Mouse (Mus musculus) frontal cortex, adult 2 months (tissue): ENCODE data around the gene Itga8. TPM values are rescaled to one million over a fixed set of nuclear protein-coding genes. Genes with fewer than 3 reads are reported as not detected.

Source experiments
- DNase-seq, 2 experiments: peaks; one replicate each; pipeline ENCODE4 v3.0.0; 2022; ENCODE audit warnings: low spot score in 1 of 2; ENCODE audit errors: extremely low spot score in 1 of 2
- polyA plus RNA-seq: library from polyadenylated mRNA; depleted of rRNA; stranded (reverse); fragments of >200 nt; gene quantifications from 2 replicates; pipeline ENCODE4 v1.2.3, GENCODE M21; 2012

Itga8 gene
- polyA plus RNA-seq, 1 experiment = 7.5 TPM

DNA sequence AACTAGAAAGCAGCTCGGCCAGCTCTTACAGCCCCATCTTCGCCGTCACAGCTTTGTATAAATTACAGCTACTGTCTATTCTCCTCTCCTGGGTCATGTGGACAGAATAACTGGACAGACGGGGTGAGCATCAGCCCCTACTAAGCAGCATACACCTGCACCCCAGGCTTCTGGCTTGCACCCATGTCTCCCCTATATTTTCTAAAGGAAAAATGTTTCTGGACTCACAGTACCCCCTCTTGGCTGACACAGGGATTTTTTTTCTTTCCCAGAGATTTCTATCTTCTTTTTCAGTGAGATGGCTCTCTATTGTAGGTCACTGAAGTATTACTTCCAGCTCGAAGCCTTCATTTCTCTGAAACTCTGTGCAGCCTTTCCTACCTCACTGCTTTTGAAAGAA lies 4.4 kb downstream of the Itga8 start:
- no peak for DNase-seq

DNA sequence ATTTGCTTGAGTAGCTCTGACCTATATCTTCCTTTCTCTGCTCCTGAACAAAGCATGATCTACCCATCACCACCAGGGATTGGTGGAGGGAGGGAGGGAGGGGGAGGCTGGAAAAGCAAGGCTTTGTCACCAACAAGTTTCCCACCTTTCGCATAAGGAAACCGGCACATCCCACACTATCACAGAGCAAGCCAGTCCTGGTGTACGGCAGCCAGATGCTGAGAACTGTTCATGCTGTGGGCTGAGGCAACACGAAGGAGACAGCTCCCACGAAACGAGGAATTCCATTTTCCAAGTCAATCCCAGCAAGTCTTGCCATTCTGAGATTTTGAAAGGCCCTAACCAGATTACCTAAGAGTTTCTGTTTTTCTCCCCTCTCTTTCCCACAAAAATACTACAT lies 6.6 kb downstream of the Itga8 start:
- DNase-seq = peak; percentile 59 to 79

DNA sequence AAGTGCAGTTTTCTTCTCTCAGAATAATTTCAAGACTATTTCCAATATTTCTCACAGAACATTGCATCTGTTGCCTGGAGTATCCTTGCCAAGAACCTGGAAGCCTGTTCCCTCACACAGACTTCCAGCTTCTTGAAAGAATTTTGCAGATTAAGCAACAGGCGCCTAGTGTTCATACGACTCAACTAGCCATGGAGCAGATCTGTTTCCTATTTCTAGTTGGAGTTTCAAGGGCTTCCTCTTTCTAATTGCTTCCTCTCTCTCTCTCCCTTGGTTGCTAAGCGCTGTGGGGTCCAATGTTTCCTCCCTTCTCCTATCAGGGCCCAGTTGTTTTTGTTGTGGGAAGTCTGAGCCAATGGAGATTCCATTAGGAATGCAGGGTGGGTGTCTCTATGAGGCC lies 7.7 kb downstream of the Itga8 start:
- peak in 1 of 2 experiments; percentile 60 for DNase-seq

DNA sequence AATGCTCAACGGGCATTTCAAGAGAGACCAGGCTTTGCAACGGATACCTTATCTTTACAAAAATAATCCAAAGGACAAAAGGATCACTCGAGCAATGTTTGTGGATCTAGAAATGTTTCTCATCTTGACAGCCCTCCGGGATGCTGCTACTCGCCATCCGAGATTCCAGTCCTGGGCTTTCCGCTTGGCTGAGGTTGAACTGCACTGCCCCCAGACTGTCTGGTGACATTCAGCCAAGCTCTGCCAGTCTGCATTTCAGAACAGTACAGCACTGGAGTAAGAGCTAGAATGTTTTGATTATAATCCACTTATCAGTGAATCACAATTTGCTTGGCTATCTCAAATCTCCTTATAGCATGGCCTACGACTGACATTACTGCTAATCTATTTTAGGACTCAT lies 8.3 kb downstream of the Itga8 start:
- DNase-seq = no peak

DNA sequence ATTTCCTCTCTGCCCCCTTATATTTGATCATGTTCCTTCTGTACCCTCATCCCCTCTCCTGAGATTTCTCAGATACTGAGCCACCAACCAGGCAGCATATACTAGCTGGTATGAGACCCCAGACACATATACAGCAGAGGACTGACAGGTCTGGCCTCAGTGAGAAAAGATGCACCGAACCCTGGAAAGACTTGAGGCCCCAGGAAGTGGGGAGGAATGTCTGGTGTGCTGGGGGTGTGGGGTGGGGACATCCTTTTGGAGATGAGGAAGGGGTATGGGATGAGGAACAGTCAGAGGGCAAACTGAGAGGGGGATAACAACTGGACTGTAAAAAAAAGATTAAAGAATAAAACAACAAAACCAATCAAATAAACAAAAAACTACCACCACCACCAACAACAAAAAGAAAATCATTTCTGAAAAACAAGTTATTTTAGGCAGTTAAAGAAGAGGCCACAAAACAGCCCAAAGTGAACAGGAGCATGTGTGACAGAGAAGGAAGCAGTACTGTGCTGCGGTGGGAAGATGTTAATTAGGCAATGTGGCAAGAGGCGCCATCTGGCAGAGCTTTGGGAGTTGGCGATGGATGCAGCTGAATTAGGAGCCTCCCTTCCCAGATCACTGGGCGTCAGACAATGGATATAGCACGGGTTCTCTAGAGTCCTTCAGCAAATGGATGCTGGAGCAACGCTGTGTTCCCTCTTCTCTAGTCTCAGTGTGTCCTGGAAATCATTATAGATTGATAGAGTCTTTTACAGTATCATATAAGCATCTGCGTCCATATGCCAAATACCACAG lies 9.5 kb downstream of the Itga8 start:
- DNase-seq = peak; percentile 85 to 90

DNA sequence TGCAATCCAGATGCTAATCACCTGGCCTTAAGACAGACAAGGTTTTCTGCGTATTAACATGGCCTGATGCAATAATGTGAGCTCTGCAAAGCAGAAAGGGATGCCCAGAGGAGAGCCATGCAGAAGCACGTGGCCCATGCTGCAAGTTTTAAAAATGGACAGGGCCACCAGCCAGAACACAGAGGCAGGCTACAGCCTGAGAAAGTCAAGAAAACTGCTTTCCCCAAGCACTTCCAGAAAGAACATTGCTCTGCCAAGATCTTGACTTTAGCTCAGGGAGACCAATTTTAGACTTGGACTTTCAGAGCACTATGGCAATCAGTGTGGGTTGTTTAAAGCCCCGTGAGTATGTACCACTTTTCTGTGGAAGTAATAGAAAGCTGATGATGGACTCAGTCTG lies 11.5 kb downstream of the Itga8 start:
- DNase-seq = no peak

DNA sequence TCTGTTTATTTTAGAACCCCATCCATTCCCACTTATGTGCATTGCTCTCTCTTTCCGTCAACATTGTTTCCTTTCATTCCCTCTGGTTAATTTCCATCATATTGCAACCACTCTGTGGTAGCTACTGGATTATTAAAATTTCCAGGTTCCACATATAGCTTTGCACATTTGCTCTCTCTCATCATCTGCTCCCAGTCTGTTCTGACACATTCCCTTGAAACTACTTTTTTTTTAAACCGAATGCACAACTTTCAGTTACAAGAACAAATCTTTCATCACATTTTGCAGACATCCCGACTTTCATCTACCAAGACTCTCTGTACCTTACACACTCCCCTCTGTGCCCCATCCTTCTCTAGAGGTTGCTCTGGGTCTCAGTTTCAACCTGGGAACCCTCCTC lies 13.9 kb downstream of the Itga8 start:
- no peak for DNase-seq

DNA sequence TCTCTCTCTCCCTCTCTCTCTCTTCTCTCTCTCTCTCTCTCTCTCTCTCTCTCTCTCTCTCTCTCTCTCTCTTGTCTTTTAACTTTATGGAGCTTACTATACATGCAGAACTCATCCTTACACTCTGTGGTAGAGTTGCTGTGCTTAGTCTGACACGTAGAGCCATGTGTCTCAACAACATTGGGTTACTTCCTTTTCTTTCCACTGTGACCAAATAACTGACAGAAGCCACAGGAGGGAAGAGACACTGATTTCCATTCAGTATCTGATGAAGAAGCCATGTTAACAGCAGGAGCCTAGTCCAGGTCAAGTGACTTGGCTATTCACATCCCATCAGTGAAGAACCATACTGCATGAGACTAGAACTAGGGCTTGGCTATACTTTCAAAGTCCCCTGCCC lies 21.1 kb downstream of the Itga8 start:
- no peak for DNase-seq

DNA sequence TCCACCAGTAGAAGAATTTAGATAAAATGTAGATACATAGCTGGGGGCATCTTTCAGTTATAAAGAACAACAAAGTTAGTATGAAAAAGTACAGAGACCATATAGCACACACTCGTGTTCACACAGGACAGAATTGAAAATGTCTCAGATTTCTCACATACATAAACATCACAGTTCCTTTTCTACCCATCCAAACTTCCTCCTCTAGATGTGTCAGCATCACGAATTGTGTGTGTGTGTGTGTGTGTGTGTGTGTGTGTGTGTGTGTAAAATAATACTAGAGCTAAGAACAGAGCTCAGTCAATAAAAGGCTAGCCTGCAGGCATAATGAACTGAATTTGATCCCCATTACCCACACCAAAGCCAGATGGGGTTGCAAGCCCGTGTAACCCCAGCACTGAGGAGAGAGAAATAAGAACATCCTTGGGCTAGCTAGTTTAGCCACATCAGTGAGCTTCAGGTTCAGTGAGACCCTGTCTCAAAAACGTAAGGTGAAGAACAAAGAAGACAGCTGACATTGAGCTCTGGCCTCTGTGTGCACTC lies 22.6 kb downstream of the Itga8 start:
- no peak for DNase-seq

DNA sequence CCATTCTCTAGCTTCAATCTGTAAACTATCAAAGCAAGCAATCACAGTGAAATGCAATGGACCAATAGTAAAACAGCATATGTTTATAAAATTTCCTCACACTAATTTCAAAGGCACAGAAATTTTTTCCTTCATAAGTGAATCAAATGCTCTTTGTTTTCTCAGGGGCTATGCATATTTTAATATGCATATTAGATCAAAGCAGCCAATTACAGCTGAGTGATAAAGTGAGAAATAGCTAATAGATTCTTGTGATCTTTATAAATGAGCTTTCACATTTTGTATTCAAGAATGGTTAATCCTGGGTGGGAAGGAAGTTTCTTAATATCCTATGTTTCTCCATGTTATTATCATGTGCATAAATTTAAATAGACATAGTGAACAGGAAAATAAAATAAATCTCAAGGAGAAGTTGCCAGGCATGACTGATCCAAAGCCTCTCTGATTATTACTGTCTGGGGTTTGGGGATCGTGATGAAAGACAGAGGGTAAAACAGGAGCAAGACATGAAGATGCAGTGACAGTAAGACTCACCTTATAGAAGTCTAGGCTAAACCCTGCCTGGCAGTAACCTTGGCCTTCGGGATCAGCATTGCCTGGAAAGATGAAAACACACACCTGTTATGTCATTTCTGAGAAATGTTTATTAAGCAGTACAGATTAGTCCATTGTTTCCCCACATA lies 44.9 kb downstream of the Itga8 start:
- no peak for DNase-seq

DNA sequence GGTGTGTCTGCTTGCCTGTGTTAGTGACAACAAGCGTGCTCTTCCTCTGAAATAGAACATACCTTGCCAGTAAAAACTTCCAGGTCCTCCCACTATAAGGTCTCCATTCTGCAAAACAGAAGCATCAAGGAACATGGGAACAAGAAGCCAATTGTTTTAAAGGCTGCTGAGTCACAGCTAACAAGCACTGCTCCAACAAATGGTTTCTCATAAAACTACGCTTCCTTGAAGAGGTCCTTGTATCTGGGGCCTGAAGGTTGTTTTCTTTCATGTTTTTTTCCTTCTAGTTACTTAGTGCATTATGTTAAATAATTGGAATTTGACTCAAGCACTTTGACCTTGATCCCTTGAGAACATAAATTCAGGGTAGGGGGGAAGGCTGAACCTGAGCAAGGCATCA lies 45.8 kb downstream of the Itga8 start:
- DNase-seq = no peak

DNA sequence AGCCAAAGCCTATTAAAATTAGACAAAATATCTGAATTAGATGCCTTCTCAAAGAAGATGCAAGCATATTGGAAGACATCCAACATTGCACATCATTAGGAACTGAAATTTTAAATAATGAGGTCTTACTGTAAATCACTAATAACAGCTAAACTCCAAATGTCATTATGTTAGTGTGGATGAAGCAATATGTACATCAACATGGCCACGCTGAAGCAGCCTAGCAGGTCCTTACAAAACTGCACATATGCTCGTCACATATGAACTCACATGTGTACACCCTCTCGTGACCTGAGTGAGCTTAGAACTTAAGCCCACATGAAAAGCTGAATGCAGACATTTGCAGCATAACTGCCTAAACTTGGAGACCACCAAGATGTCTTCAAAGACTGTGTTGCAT lies 66.4 kb downstream of the Itga8 start:
- no peak for DNase-seq

DNA sequence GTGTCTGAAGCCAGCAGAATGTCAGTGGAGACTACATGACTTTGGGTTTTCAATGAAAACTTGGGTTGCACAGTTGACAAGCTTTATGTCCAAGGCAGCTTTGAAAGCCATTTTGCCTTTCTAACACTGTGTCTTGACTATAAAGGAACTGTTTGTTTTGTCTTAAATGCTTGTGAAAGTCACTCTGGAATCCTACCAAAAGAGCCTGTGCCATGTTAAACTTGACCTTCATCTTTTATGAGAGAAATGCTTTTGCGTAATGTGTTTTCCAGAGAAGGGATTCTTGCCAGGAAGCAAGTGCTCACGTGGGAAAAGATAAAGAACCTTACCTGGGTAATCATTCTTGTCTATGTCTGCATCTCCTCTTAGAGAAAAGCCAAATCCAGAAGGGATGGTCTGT lies 72.0 kb downstream of the Itga8 start:
- DNase-seq = no peak

DNA sequence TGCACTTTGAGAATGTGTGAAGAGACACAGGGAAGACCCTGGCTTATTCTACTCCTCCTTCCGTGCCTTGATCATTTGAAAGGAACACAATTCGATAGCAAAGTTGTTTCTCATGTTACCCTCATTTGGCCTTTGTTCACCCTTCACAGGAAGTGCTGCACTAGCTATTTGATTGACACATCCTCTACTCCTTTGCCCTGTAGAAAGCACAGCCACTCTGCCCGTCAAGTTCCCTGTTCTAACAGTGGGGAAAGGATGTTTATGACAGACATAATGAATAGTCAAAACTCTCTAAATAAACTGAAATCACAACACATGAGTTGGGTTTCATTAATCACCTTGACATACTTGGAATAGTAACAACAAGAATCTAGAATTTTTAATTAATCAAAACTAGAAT lies 73.4 kb downstream of the Itga8 start:
- no peak for DNase-seq

DNA sequence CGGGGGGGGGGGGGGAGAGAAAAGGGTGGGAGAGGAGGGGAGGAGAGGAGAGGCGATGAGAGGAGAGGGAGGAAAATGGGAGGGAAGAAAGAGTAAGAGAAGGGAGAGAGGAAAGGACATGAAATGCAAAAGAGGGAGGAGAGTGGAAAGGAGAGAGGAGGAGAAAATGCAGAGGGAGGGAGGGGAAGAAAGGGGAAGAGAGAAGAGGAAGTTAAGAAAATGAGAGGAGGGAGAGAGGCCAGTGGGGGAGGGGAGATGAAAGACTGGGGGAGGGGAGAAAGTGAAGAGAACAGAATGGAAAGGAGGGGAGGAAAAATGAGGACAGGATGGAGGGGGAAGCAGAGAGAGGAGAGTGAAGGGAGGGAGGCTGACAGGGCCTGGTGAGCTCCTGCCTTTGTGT lies 74.5 kb downstream of the Itga8 start:
- DNase-seq = no peak

DNA sequence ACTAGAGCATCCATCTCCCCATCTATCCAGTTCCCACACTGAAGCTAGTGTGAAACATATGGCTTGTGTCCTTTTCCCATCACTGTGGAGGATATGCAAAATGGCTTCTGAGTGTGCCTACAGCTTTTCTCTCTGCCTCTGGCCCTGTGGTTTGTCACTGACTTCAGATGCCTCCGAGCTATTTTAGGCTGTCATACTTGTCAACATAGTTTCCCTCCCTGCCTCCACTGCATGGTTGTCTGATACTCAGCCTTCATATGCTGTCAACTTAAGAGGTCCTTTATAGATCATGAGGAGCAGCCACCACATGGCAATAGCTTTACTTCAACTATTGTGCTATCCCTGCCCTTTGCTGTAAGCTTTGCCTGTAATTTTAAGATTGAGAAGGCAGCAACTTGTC lies 75.4 kb downstream of the Itga8 start:
- no peak for DNase-seq

DNA sequence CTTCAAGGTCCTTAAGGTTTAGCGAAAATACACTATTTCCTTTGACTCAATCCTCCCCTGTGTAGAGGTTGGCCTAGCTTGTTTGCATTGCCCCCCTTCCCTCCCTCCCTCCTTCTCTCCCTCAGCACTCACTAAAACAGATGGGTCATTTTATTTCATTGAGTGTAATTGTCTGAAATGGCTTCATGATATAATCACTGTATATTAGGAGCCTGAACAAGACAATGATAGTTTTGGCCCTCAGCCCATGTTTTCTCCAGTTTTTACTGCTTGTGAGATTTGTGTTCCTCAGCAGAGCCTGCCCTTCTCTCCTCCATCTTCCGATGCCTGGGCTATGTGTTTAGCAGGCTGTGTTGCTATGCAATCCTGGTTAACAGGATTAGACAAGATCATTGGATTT lies 80.1 kb downstream of the Itga8 start:
- DNase-seq = no peak

DNA sequence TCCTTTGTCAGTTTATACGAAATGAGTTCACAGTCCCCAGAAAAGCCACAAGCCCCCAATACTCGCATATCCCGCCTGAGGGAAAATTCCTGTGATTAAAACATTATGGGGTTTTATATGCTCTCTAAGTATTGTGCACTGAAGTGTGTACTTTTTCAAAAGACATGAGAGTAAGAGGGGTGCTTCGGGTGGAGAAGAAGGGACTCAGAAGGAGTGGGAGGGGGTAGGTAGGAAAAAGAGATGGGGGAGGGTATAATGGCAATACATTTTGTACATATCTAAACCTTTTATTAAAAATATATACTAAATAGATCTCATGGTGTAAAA lies 88.3 kb downstream of the Itga8 start:
- no peak for DNase-seq

DNA sequence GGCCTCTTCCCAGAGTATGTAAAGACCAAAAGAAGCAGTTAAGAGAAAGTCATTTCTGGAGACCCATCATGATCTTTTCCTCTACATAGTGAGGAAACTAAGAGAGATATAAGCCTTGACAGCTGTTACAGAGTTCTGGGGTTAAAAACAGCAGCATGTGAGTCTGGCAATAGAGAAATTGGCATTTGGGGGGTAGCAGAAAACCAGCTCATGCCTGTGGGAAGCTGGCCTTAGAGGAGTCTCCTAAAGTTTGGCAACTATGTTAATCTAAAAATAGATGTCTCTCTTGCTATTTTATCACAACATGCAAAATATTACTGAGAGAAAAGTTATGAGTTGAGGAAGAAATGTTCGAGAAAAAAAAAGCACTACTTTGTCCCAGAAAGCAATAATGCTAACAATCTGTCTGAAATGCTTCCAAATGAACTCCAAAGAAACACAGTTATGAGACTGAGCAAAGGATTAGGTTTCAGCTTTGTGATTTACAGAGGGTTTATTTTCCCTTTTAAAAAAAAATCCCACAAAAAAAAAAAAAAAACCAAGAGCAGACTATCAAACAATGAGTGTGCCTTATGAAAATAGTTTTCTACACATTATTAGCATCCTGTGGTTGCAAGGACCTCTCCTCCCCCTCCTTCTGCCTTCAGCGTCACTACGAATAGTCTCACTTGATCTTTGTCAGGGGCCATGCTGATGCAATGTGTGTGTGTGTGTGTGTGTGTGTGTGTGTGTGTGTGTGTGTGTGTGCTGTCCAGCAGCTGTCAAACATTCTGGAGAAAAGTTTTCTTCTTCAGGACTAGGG lies 88.9 kb downstream of the Itga8 start:
- DNase-seq = no peak

DNA sequence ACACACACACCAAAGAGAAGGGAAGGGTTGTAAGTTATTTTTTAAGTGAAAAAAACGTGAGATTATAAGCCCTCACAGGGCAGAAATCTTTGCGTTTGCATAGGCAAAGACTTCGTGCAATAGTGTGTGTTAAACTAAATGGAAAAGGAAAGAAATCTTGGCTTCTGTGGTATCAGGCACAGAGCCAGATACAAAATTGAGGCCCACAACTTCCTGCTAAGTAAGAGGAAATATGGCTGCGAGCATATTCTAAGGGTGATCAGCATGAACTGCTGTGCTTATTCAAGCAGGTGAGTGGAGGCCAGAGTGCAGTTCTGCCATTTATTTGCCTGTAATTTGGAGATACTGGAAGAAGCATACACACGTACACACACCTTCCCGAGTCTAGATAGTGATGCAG lies 93.6 kb downstream of the Itga8 start:
- DNase-seq = no peak

DNA sequence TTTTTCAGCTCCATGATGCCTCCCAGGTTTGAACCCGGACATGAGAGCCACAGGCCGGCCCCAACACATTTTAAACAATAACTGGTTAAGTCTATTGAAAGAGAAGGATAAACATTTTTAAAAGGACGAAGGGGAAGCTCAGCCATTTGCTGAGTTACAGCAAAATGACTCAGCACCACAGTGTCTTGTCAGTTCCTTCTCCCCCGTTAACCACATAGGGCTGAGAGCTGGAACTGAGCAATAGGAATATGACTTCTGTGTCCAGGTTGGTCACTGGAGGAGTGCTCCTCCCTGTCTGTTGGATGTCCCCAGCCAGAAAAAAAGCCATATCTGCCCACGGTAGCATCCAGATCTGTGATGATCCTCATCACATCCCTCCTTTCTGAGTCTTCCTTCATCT lies 95.4 kb downstream of the Itga8 start:
- DNase-seq = no peak
